Mouse (Mus musculus): ENCODE results near the gene Bpifa5. TPM values are rescaled to one million over a fixed set of nuclear protein-coding genes. Genes with fewer than 3 reads are reported as not detected.
"Not testable (repeated sequence)": the region's sequence is repeated elsewhere in the genome, so short reads cannot be mapped to it uniquely, and the experiment has no call there.

Gene Bpifa5
- not detected in 2 replicates for polyA plus RNA-seq (2015; fragmentation: Nextera tagmentation; extraction: Ambion mirVana)

GRCm38 (mm10) chr2:154162307-154162706, at the start of gene Bpifa5:
Bpifa5 (plus strand) TSS chr2:154162607.
- no peak within 1 kb of the TSS for H3K4me2 ChIP-seq
- WGBS: 79% methylated on average over 8 of the region's 8 CpGs
- H3K9me3 ChIP-seq: no peaks in the 10 kb centered on the region
- H3K4me3 ChIP-seq: no peak within 1 kb of the TSS
- H3K4me1 ChIP-seq: no peaks in the 10 kb centered on the region
- no peak for ATAC-seq (ENCODE audit: insufficient number of reproducible peaks, insufficient read depth, low FRiP score, low TSS enrichment, low read depth)
- H3K36me3 ChIP-seq: no peaks in the 10 kb centered on the region
- no peak within 1 kb of the TSS for H3K27ac ChIP-seq
- no peaks in the 10 kb centered on the region for H3K27me3 ChIP-seq
- H3K9ac ChIP-seq: no peak within 1 kb of the TSS

DNA sequence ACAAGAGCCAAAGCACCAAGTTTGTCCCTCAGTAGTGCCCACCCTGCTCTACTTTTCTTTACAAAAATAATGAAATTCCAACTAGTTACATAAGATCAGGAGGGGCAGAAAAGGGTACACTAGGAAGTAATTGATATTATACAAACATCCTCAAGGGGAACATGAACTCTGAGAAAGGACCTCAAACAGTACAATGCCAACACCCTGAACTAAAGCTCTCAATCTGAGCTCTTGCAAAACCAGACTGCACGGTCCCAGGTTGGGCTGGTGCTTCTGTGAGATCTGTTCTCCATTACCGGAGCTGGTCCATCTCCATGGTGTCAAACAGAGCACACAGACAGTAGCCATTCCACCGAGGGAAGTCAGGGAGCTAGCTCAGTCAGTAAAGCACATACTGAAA, 45.0 kb upstream of the Bpifa5 start:
- 82% methylated on average over 3 of the region's 3 CpGs for WGBS
- no peak for ATAC-seq (ENCODE audit: insufficient number of reproducible peaks, insufficient read depth, low FRiP score, low TSS enrichment, low read depth)
- Histone ChIP-seq H3K27ac (no peak overlapping the region), H3K4me3 (no peak overlapping the region), H3K27me3 (no peaks in the 10 kb centered on the region), H3K4me1 (no peaks in the 10 kb centered on the region), H3K9ac (no peak overlapping the region), H3K9me3 (no peaks in the 10 kb centered on the region), H3K4me2 (no peak overlapping the region), H3K36me3 (no peaks in the 10 kb centered on the region)

DNA sequence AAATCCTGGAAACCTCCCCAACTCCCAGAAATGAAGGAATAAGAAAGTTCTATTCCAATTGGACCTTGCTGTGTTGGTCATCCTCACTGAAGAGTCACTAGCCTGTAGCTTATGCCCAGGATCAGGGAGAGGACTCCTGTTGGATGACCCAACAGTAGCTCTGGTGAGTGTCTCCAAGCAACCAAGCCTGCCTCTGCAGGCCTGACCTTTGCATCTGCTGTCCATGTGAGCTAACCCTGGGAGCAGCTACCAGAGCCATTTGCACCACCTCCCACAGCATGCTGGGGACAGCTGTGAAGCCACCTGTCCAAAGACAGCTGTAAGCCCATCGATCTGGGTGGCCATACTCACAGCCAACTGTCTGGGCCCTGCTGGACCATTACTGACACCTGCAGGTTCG, 32.3 kb upstream of the Bpifa5 start, which contains the start of gene Bpifa3:
Bpifa3 (plus strand) TSS at position 217 of the 400 bp plus-strand sequence.
- H3K4me1 ChIP-seq: no peaks in the 10 kb centered on the region
- no peaks in the 10 kb centered on the region for H3K36me3 ChIP-seq
- no peak within 1 kb of the TSS for H3K27ac ChIP-seq
- H3K27me3 ChIP-seq: no peaks in the 10 kb centered on the region
- H3K9ac ChIP-seq: no peak within 1 kb of the TSS
- ATAC-seq (ENCODE audit: insufficient number of reproducible peaks, insufficient read depth, low FRiP score, low TSS enrichment, low read depth): no peak
- no peak within 1 kb of the TSS for H3K4me3 ChIP-seq
- no peak within 1 kb of the TSS for H3K4me2 ChIP-seq
- WGBS: 60% methylated on average over 2 of the region's 2 CpGs
- no peaks in the 10 kb centered on the region for H3K9me3 ChIP-seq

DNA sequence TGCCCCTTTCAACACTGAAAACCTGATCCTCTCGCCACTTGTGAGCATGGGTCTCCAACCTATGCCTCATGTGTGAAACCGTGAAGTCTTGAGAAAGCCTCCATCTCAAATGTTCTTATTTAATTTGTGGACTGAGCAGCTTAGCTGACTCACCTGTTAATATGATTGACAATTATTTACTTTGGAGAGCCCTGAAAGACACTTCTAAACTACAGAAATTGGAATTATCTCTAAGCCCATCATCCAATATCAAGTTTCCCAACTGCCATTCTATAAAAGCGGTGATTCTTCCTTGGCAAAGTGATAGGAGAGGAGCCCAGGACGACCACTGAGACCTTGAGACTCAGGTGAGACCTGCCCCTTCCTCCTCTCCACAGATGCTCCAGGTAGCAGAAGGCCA, 19.8 kb upstream of the Bpifa5 start, which contains the start of gene Bpifa1:
Bpifa1 (plus strand) TSS at position 301 of the 400 bp plus-strand sequence.
- no peaks in the 10 kb centered on the region for H3K4me1 ChIP-seq
- 74% methylated on average over 4 of the region's 4 CpGs for WGBS
- H3K4me2 ChIP-seq: no peak within 1 kb of the TSS
- H3K27me3 ChIP-seq: no peaks in the 10 kb centered on the region
- H3K27ac ChIP-seq: no peak within 1 kb of the TSS
- ATAC-seq (ENCODE audit: insufficient number of reproducible peaks, insufficient read depth, low FRiP score, low TSS enrichment, low read depth): no peak
- no peak within 1 kb of the TSS for H3K4me3 ChIP-seq
- no peaks in the 10 kb centered on the region for H3K36me3 ChIP-seq
- H3K9me3 ChIP-seq: no peaks in the 10 kb centered on the region
- H3K9ac ChIP-seq: no peak within 1 kb of the TSS

GRCm38 (mm10) chr2:154143735-154144134, 18.7 kb upstream of the Bpifa5 start:
- ATAC-seq (ENCODE audit: insufficient number of reproducible peaks, insufficient read depth, low FRiP score, low TSS enrichment, low read depth): no peak
- H3K27ac ChIP-seq: no peak overlapping the region
- no peaks in the 10 kb centered on the region for H3K27me3 ChIP-seq
- 67% methylated on average over 3 of the region's 3 CpGs for WGBS
- H3K9ac ChIP-seq: no peak overlapping the region
- no peaks in the 10 kb centered on the region for H3K36me3 ChIP-seq
- H3K4me2 ChIP-seq: no peak overlapping the region
- H3K9me3 ChIP-seq: no peaks in the 10 kb centered on the region
- H3K4me3 ChIP-seq: no peak overlapping the region
- no peaks in the 10 kb centered on the region for H3K4me1 ChIP-seq

DNA sequence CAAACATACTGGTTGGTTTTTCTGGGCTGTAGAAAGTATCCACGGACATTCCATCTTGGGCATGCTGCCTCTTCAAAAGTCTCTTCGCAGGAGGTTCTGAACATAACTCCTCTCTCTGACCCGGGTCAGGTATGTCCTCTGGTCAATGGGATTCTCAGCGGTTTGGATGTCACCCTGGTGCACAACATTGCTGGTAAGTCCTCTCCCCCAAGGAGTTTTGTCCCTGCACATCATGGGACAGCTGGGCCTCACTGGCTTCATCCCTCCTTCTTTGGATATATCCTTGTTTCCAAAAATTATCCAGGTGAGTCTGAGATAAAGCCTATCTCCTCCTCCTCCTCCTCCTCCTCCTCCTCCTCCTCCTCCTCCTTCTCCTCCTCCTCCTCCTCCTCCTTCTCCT, 14.9 kb upstream of the Bpifa5 start:
- Histone ChIP-seq H3K36me3 (no peaks in the 10 kb centered on the region), H3K27me3 (no peaks in the 10 kb centered on the region), H3K27ac (no peak overlapping the region), H3K4me2 (no peak overlapping the region), H3K9ac (no peak overlapping the region), H3K4me1 (no peaks in the 10 kb centered on the region), H3K9me3 (no peaks in the 10 kb centered on the region), H3K4me3 (no peak overlapping the region)
- 78% methylated on average over 4 of the region's 4 CpGs for WGBS
- ATAC-seq (ENCODE audit: insufficient number of reproducible peaks, insufficient read depth, low FRiP score, low TSS enrichment, low read depth): no peak

- no peak for ATAC-seq (ENCODE audit: insufficient number of reproducible peaks, insufficient read depth, low FRiP score, low TSS enrichment, low read depth)
- Histone ChIP-seq H3K27ac (no peak overlapping the region), H3K4me1 (no peaks in the 10 kb centered on the region), H3K9ac (no peak overlapping the region), H3K27me3 (no peaks in the 10 kb centered on the region), H3K9me3 (no peaks in the 10 kb centered on the region), H3K36me3 (no peaks in the 10 kb centered on the region), H3K4me2 (no peak overlapping the region), H3K4me3 (no peak overlapping the region)
- WGBS: 27% methylated on average over 3 of the region's 3 CpGs
These were observed 4.0 kb upstream of the Bpifa5 start for GRCm38 (mm10) chr2:154158433-154158832.

GRCm38 (mm10) chr2:154163306-154163705, 899 bp downstream of the Bpifa5 start:
- no peaks in the 10 kb centered on the region for H3K27me3 ChIP-seq
- H3K4me1 ChIP-seq: no peaks in the 10 kb centered on the region
- no peak overlapping the region for H3K9ac ChIP-seq
- no peak overlapping the region for H3K27ac ChIP-seq
- ATAC-seq (ENCODE audit: insufficient number of reproducible peaks, insufficient read depth, low FRiP score, low TSS enrichment, low read depth): no peak
- no peak overlapping the region for H3K4me3 ChIP-seq
- H3K9me3 ChIP-seq: no peaks in the 10 kb centered on the region
- H3K4me2 ChIP-seq: no peak overlapping the region
- 85% methylated on average over 5 of the region's 5 CpGs for WGBS
- no peaks in the 10 kb centered on the region for H3K36me3 ChIP-seq

GRCm38 (mm10) chr2:154169172-154169571, 6.8 kb downstream of the Bpifa5 start:
- 62% methylated on average over 3 of the region's 3 CpGs for WGBS
- H3K27me3 ChIP-seq: no peaks in the 10 kb centered on the region
- no peak for ATAC-seq (ENCODE audit: insufficient number of reproducible peaks, insufficient read depth, low FRiP score, low TSS enrichment, low read depth)
- H3K4me1 ChIP-seq: no peaks in the 10 kb centered on the region
- no peak overlapping the region for H3K4me2 ChIP-seq
- H3K36me3 ChIP-seq: no peaks in the 10 kb centered on the region
- no peaks in the 10 kb centered on the region for H3K9me3 ChIP-seq
- no peak overlapping the region for H3K27ac ChIP-seq
- H3K4me3 ChIP-seq: no peak overlapping the region
- no peak overlapping the region for H3K9ac ChIP-seq

GRCm38 (mm10) chr2:154171621-154172020, 9.2 kb downstream of the Bpifa5 start:
- Histone ChIP-seq H3K27ac (no peak overlapping the region), H3K4me2 (no peak overlapping the region), H3K9me3 (no peaks in the 10 kb centered on the region), H3K36me3 (no peaks in the 10 kb centered on the region), H3K27me3 (no peaks in the 10 kb centered on the region), H3K4me3 (no peak overlapping the region), H3K4me1 (no peaks in the 10 kb centered on the region), H3K9ac (no peak overlapping the region)
- ATAC-seq (ENCODE audit: insufficient number of reproducible peaks, insufficient read depth, low FRiP score, low TSS enrichment, low read depth): no peak
- WGBS: 72% methylated on average over 6 of the region's 6 CpGs

DNA sequence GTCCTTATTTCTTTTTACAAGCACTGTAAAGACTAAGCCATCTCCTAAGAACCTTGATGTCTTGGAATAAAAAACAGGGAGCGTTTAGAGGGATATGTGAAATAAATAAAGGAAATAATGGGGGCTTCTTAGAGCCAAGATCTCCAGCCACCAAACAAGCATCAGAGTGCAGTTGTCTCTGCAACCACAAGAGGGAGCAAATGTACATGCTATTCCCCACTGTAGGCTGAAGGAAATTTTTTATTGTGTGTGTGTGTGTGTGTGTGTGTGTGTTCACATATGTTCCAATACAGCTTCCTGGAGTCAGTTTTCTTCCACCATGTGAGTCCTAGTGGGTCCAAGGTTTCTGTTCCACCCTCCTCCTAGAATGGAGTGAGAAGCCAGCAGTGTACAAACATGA, 10.9 kb downstream of the Bpifa5 start:
- Histone ChIP-seq H3K4me1 (no peaks in the 10 kb centered on the region), H3K4me2 (no peak overlapping the region), H3K27me3 (no peaks in the 10 kb centered on the region), H3K4me3 (no peak overlapping the region), H3K27ac (no peak overlapping the region), H3K9ac (no peak overlapping the region), H3K36me3 (no peaks in the 10 kb centered on the region), H3K9me3 (no peaks in the 10 kb centered on the region)
- ATAC-seq (ENCODE audit: insufficient number of reproducible peaks, insufficient read depth, low FRiP score, low TSS enrichment, low read depth): no peak
- 45% methylated on average over 1 of the region's 1 CpGs for whole genome bisulfite sequencing

DNA sequence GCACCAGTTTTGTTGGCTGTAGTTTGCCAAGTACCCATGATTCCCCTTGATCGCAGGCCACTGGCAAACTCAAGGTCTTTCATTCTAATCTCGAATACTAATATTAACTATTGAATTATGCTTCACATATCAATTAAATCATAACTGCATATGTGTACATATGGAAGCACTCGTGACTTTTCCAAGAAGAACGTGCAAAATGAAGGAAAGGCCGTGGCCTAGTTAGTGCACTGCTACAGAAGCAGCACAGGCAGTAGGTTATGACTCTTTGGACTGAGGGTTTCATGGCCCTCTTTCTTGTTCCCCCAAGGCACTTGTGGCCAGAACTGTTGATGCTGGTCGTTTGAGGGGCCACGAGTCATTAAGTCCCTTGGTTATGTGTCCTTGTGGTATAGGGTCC, 19.5 kb downstream of the Bpifa5 start:
- H3K4me2 ChIP-seq; H3K4me1 ChIP-seq; H3K9me3 ChIP-seq; H3K4me3 ChIP-seq; H3K36me3 ChIP-seq; H3K9ac ChIP-seq; ATAC-seq (ENCODE audit: insufficient number of reproducible peaks, insufficient read depth, low FRiP score, low TSS enrichment, low read depth); H3K27ac ChIP-seq; H3K27me3 ChIP-seq: not testable (repeated sequence)
- 85% methylated on average over 7 of the region's 7 CpGs for WGBS

- H3K36me3 ChIP-seq; H3K4me1 ChIP-seq; H3K4me2 ChIP-seq; H3K9ac ChIP-seq; H3K9me3 ChIP-seq; H3K27ac ChIP-seq; ATAC-seq (ENCODE audit: insufficient number of reproducible peaks, insufficient read depth, low FRiP score, low TSS enrichment, low read depth); H3K27me3 ChIP-seq; H3K4me3 ChIP-seq: not testable (repeated sequence)
- 88% methylated on average over 4 of the region's 4 CpGs for WGBS
These were observed 20.7 kb downstream of the Bpifa5 start for GRCm38 (mm10) chr2:154183061-154183460.

Data from embryonic facial prominence, embryonic 13.5 days (tissue).